Mouse (Mus musculus) lung, postnatal 25 days (tissue): ENCODE results near the gene Nkd1.

Source experiments
- DNase-seq: peaks from one replicate; pipeline ENCODE4 v3.0.0; 2022; ENCODE audit warnings: low spot score

Gene Nkd1

DNA sequence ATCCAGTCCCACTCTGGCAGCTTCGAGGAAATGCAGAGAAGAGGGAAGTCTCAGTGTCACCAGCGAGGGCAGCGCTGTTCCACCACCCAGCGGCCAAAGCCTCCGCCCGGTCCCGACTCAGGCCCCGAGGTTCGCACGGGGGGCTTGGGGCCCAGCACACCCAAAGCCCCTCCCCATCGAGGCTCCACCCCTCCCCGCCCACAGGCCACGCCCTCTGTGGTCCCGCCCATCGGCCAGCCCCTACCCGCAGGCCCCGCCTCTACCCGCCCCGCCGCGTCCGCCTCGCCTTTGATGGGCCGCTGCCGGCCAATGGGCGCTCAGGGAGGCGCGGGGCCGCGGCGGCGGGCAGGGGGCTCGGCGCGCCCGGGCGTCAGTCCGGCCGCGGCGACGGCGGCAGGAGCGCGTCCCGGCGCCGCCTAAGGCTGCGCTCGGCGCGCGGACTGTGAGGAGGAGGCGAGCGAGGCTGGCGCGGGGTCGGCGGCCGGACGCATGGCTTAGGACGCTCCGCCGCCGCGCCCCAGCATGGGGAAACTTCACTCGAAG is at the start of gene Nkd1:
TSS of gene Nkd1 (plus strand) at position 370 of the 543 bp plus-strand sequence.
- DNase-seq = peak; percentile 86

DNA sequence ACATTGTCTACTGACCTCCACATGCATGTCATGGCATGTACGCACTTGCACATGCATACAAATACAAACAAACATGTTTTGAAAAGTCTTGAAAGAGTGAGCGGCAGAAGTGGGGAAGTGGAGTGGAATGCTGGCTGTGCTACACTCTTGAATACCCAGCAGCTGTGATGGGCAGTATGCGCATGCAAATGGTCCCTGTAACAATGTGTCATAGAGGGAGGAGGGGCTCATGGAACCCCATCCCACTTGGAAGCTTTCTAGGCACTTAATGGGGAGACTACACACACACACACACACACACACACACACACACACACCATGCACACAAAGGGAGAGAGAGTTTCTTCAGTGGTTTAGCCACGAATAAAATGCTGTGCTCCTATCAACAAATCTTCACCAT is 39.9 kb upstream of the Nkd1 start:
- DNase-seq = no peak

DNA sequence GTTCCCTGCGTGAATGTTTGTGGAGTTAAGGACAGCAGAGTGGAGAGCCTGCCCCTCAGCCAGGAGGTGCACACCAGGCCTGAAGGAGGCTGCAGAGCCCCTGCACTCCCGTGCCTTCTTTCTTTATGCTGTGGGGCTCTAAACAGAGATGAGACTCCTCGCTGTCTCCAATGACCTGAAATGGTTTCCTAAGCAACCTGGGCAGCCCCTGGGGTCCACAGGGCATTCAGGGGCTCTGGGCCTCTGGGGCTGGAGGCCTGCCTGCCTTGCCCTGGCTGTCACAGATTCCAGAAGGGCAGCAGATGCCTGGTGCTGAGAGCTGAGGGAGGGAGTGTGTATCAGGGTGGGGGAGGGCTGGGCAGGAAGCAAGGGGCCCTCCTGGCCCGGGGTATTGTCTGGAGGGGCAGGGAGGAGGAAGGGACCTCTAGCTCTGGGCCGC is 32.7 kb upstream of the Nkd1 start:
- DNase-seq = no peak

DNA sequence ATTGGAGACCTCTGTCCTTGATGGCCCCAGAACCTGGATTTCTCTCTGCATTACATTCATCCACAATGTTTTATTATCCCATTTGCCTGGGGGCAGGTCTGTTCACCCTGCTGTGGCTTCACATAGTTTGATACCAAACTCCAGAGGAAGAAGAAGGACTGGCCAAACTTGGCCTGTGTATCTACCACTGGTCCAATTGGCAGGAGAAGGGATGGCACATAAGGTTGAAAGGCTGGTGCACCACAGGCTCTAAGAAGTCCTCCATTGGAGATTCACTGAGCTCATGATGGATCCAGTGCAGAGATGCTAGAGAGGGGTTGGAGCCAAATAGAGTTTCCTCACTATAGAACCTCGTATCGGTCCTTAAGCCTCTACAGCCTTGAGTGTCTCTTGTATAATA is 27.1 kb upstream of the Nkd1 start:
- DNase-seq = no peak

DNA sequence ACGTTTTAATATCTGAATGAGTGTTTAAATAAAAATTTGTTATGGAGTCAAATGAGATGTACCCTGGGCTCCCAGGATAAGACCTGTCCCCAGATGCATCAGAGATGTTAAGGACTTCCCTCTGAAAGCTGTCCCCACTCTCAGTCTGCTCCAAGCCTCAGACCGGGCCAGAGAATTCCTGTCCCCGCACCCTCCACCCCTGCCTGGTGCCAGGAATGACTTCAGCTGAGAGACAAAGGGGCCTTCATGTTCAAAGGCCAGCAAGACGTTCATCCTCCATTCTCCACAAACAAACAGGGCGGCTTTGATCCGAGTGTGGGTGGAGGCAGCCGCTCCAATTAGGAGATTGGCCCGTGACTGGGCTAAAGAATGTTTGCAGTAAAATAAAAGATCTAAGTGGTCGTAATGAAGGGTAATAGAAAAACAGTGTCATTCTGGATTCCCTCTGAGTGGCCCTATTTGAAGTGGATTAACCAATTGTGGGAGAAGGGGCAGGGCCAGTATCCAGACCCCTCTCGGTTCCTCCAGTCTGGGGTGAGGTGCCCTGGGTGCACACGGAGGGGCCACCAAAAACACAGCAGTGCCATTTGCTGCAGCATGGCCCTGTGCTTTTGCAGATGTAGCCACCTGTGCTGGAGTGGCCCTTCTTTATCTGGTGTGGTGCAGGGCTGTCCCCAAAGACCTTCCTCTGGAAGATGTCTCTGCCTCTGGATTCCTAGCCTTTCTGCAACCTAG is 25.9 kb upstream of the Nkd1 start:
- DNase-seq = no peak

DNA sequence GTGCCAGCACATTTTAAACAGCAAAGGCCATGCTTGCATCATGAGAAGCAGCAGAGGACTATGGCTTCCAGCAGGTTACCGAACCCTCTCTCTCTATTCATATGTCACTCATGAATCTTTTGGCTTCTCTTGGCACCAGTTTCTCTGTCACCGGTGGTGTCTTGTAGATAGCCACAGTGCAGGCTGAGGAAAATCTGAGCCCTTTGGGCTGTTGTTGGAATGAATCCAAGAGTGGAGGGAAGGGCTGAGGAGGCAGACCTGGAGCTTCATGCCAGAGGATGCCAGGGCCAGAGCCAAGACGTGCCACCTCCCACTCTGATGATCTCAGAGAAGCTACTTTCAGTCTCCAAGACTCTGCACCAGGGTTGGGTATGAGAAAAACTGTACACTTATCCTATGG is 19.0 kb upstream of the Nkd1 start:
- DNase-seq = no peak

DNA sequence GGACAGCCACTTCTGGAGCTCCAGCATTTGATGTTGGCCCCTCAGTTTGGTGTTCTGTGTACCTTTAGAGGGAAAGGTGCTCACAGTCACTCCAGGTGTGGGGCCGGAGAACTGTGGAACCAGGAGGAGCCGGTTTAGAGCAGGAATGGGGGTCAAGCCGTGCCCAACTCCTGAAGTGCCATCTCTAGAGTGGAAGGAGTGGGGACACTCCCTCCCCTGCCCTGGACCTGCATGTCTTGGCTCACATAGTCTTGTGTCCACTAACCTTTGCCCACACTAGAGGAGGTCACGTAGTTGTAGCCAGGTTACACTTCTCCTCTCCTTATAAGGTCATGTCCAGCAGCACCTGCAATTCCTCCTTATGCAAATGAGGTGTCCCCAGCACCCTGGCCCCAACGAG is 14.2 kb upstream of the Nkd1 start:
- peak; percentile 74 for DNase-seq

DNA sequence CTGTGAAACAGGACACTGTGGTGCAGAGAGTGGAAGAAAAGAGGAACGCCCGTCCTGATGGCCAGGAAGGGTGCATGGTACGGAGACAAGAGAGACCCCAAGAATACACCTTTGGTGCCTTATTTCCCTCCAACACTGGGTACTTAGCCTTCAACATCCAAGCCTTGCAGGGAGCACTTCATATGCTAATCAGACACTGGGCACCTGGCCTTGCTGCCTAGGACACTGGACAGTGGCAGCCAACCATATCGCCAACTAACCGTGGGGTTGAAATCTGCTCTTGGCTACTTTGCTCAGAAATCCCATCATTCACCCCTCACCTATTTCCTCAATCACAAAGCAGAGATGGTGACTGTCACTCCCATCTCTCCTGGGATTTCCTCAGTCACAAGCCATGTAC is 10.1 kb upstream of the Nkd1 start:
- DNase-seq = no peak

DNA sequence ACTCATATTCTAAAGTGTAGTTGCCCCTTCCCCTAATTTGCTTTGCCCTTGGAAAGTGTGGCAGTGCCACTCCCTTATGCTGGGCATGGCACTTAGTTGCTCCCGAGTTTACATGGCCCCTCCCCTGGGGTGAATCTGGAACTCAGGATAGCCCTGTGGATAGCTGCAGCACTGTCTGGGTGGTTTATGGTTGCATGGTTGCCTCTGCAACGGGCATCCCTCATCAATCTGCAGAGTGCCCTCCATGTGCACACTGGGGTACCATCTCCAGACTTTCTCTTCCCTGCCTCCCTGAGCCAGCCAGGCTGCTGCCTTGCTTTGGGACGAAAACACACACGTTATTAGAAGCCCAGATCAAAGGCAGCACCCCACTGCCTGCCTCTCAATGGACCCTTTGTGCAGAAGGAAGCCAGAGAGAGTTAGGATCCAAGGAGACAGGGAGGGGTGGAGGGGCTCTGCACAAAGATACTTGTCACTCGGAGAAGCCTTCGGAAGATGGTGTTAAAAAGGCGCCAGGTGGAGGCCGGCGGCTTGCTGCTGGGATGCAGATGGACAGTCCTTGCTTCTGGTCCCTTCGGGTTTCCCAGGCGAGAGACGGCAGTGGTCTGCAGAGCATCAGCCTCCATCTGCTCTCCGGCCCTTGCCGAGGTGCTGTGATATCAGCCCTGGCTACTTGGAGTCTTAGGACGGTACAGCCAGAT is 8.9 kb upstream of the Nkd1 start:
- no peak for DNase-seq

DNA sequence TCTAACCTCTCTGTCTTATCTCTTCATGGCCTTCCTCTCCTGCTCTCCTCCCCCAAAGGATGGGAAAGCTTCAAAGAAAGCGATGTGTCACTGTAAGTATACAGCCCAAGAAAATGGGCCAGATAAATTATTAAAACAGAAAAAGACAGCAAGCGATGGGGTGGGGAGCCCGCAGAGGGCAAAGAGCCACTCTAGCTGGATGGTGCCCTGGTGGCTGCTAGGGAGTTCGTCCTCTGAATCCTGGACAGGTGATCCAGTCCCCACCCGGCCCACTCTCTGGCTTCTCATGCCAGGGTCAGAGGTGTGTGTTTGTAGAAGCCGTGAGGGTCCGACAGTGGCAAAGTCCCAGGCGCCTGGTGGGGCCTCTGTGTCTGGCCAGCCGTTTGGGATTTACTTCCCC is 3.1 kb upstream of the Nkd1 start:
- DNase-seq = no peak

DNA sequence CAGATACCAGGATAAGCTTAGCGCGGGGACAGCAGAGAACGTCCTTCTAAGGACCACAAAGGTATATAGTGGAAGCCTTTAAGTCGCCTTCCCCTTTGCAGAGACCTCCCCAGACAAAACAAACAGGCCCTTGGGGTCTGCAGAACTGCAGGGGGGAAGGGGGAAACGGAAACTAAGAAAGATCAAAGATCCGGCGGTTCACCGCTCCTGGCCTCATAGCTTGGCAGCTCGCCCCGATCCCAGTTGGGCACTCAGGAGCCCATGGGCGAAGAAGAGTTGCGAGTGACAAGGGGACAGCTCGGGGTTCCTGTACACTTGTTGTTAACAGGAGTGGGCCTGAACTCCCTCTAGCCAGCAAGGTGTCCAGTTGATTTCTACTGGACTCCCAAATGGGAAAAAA is 773 bp upstream of the Nkd1 start:
- no peak for DNase-seq

DNA sequence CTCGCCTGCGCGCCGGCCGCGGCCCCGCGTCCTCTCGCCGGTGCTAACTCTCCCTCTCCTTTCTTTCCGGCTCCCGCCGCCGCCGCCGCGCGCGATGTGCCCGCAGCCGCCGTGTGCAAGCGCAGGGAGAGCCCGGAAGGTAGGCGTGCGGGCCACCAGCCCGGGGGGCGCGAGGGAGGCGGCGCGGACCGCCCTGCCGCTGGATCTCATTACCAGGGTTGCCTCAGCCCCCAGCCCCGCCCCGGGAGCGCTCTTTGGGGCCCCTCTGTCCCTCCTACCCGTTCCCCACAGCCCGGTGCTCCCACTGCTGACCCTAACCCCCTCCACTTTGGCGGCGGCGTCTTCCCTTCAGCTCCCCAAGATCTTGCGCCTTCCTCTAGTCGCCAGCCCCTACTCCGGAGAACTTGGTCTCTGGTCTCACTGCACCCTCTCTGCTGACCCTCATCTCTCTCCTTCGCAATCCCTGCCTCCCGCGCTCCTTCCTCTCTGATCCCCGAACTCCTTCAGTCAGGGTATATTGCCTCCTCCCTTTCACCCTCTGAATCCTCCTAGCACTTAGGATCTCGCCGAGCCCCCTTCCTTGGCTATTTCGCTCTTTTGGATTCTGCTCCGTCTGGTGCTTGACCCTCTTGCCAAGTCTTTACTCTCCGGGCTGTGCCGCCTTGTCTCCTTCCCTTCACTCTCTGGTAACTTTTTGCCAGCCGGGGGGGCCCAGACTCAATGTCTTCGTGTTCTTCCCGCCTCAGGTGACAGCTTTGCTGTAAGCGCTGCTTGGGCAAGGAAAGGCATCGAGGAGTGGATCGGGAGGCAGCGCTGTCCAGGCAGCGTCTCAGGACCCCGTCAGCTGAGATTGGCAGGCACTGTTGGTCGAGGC is 624 bp downstream of the Nkd1 start:
- DNase-seq = no peak

DNA sequence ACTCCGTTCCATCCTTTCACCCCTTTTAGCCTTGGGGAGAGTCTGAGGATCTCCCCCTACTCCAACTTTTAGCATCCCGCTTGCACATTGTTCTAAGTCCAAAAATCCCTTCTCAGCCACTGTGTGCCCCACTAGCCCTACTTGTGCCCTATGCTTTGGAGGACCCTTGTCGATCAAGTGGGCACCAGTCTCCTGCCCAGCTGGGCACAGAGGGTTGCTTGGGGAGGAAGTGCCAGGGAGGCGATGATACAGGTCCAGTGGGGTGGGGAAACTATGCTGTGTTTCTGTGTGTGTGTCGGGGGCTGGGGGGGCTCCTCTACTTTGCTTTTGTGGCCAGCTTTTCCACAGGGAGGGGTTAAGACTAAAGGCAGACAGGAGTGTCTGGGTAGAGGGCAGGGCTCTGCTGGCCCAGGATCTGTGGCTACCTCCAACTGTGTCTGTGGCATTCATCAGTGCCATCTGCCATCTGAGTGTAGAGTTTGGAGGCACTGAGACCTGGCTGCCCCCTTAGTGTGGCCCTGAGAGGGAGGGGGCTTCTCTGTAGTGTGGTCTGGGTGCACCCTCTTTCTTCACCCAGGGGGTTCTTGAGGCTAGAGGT is 1.4 kb downstream of the Nkd1 start:
- peak; percentile 37 for DNase-seq

DNA sequence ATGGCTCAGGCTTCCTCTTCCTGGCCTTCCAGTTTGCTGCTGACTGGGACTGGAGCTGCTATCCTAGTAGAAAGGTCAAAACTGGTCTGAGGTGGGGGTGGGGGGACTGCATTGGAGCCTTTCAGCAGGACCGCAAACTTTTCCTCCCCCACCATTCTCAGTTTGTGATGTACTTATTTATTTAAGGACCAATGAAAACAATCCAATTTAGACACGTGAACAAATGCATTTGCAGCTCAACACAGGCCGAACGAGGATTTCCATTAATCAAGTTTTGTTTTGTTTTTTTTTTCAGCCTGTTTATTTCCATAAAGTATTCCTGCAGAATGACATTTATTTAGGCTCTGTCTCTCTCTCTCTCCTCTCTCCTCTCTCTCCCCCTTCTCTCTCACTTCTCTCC is 2.5 kb downstream of the Nkd1 start:
- no peak for DNase-seq

DNA sequence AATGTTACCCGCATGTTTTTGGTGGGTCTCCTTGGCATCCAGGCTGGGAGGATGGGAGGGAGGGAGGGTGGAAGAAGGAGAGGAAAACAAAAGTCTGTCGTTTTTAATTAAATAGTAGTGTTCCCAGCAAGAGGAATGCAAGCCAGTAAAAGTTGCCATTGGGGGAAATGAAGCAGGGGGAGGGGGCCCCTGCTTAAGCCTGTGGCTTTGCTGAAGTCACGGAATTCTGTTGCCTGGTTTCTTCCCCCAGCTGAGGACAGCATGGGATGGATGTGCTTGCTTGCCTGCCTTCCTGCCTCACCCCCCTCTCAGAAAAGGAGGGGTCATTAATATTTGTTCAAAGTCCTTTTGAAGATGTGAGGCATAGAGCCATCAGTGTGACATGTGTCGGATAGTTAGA is 3.0 kb downstream of the Nkd1 start:
- no peak for DNase-seq

DNA sequence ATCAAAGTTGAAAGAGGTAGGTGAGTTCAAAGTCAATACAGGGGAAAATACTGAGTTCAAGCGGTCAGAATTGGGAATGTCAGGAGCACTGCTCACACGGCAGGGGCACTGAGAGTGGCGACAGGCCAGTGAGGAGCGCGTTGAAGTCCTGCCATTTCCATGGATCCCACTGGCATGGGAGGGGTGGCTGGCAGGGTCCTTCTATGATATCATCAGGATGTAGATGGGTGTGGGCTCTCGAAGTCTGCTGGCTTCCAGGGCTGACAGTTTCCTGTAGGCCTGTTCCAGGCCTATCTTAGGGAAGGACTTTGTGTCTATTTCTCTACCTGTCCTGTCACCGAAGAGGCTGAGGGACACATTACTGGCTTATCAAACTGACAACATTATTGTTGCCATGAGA is 3.7 kb downstream of the Nkd1 start:
- DNase-seq = peak; percentile 74

DNA sequence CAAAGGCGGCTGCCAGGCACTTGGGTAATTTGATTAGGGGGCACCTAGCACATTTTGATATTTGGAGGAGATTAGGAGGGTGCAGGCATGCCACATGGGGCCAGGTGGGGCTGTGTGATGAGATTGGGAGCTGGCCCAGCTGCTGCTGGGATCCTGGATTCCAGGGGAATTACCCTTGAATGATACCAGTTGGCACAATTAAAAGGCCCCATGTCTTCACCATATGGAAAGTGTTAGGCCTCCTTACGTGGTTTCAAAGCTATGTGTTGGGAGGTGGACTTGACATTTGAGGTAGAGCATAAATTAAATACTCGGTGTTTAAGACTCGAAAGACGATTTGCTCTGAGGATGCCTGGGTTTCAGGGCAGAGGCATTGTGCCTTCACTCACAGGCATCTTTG is 5.1 kb downstream of the Nkd1 start:
- no peak for DNase-seq

DNA sequence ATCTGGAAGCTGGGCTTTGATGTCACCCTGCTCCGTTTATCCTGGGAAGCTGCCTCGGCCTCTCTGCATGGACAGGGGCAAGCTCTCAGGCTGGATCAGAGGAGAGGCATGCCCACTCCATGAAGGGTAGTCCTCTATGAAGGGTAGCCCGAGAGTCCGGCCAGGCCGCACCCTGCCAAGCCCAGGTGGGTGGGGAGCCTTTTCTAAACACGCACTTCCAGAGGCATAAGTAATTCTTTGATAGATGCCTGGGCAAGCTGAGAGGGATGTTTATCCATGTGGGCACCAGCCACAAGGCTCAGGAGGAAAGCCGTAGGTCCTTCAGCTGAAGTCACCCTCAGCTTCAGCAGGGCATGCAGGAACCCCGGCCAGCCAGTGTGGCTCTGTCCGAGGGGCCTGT is 7.0 kb downstream of the Nkd1 start:
- DNase-seq = peak; percentile 36

DNA sequence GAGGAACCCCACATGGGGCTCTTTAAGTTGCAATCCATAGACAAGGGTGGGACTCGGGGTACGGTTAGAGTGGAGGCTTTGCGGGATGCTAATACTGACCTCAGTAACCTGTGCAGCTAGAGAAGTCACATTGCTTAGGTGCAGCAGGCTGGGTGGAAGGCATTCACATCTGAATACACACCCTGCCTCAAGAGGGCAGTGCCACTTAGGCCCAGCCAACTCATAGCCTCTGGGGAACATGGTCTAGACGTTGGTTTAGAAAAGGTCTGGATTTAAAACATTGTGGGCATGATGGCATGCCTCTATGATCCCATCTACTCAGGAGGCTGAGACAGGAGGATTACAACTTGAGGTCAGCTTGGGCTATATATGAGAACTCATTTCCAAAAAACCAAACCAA is 8.6 kb downstream of the Nkd1 start:
- no peak for DNase-seq

DNA sequence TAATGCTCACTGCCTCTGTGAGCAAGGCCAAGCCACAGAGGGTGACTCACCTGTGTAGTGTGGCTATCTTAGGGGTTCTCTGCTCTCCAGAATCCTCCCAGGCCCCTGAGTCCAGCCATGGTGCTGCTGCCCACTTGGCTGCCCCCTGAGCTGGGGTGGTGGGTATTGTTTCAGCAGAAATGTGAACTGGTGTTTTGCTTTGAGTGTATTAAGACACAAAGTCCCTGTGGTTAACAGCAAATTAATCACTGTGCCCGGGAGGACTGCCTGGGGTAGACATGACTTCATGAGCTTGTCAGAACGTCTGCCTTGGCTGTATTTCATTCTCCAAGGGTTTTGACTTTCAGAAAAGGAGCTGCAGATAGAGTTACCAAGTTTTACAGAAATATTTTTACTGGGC is 15.9 kb downstream of the Nkd1 start:
- no peak for DNase-seq

DNA sequence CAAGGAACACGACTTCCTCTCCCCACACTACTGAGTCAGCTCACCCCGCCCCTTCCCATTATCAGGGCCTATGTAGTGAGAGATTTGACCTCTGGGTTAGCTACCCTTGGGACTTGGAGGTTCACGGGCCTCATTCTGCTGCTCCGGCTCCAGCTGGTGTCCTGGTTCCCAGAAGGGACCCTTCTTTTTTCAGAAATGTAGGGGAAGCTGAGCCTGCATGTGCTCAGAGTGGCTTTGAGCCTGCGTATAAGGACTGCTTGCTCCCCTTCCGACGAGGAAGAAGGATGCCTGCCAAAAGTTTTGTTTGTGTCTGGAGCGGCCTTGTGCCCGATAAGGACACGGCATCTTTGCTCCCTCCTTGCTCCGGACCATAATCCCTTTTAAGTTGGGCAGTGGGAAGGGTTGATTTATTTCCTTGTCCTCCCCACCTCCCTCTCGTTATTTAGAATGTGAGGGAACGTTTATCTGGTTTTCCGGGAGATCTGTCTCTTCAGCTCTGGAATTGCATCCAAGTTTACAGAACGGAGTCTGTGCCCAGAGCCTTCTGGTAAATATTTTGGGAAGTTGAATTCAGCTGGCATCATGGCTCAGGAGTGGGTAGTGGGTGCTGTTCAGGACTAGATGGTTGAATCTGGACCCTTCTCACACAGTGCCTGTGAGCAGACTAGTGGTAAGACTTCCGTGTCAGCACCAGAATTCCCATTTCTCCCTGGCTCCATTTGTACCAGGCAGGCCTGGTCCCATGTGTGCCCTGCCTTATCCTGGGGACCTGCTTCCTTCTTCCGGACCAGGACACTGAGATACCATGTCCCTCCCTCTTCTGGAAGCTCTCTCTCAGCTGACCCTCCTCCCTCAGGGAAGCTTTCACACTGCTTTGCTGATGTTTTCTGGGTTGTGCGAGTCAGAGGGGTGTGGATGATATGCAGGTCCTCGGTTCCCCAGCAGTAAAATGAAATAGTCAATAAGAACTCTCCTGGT is 17.1 kb downstream of the Nkd1 start:
- DNase-seq = peak; percentile 91
